Mouse (Mus musculus): ENCODE data around the gene Megf11.

Megf11 gene

DNA sequence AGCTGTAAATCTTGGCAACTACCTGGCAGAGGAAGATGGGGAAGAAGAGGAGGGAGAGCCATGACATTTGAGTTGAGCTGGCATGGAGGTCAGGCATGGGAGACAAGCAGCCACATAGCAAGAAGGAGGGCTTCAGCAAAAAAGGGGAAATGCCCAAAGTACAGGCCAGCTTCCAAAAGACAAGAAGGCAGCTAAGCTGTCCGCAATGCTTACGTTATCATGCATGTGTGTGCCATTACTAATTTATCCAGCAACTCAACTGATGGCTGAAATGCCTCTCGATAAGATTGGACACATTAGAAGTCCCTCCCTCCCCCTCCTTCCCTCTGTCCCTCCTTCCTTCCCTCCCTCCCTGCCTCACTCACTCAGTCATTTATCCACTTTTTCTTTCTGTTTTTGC lies 260.0 kb downstream of the Megf11 start:
- DNase-seq (ENCODE audit: low read depth, low spot score), result no peak

DNA sequence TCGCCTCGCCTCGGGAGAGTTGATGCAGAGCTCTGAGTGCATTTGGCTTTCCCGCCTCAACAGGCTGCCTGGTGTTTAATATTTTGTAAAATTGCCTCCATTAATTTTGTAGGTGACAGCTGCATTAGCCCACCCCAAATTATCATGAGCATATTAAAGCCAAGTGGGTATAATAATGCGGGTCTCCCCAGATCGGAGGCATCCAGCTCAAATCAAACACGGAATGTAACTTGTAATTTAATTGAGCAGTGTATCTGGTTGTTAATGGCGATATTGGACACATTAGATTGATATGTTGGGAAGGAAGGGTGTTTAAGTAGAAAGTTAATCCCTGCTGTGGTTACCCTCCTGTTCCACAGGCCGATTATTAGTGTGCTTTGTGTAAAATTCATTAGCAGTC lies 264.0 kb downstream of the Megf11 start:
- no peak for DNase-seq (ENCODE audit: low read depth, low spot score)

DNA sequence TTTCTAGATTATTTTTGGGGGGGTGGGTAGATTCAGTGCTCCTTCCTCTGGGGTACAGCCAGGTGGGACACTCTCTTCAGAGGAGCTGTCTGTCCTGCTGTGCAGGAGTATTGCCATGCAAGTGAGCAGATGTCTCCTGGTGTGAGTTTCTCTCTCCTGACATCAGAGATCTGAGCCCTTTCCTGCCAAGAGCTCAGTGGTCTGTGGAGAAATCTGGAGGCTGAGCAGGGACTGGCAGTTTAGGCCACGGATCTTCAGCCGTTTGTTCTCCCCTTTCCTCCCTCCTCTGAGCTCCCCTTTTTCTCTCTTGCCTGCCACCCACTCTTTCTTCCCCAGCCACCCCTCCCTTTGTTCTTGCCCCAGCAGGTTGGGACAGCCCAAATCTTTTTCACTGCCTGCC lies 264.5 kb downstream of the Megf11 start:
- DNase-seq (ENCODE audit: low read depth, low spot score), result no peak

DNA sequence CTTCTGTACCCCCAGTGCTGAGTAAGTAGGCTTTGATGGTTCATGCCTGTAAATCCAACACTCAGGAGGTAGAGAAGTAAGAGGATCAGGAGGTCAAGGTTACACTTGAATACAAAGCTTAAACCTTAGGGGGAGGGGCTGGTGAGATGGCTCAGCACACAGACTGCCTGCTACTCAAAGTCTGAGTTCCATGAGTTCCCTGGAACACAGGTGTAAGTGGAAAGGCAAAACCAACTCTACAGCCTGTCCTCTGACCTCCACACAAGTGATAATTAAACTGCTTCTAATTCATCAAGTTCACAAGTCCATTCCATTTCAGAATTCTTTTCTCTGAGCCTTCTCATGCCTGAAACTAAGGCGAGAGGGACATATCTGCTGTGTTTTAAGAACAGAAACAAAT lies 265.8 kb downstream of the Megf11 start:
- DNase-seq (ENCODE audit: low read depth, low spot score), result no peak

DNA sequence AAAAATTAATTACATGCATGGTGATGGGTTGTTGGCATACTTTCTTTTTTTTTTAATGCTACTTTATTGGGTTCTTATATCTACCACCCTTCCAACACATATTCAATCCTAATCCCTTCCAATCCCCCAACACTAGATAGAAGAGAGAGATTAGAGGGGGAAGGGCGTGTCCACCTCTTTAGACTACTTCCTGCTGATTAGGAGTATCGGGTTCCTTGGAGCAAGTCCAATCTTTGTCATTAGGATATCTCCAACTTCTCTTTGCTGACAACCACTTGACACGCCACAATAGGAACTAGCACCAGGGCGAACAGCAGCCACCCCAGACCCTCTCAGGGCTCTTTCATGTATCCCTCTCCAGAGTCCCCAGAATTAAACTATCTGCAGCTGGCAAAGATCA lies 266.3 kb downstream of the Megf11 start:
- no peak for DNase-seq (ENCODE audit: low read depth, low spot score)

DNA sequence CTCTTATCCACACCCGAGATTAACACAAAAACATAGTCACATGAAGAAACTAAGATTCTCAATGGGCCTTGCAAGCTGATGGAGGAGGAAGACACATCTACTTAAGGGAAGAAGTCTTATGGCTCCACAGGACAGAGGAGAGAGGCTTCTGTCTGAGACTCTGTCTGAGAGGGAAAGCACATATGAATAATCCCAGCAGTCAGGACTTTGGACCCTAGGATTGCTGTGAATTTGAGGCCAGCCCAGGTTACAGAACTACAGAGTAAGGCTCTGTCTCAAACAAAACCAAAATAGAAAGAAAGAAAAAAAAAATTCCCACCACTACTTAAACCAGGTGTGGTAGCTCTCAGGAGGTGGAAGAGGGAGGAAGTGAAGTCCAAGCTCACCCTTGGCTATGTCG lies 266.7 kb downstream of the Megf11 start:
- DNase-seq (ENCODE audit: low read depth, low spot score), result no peak

DNA sequence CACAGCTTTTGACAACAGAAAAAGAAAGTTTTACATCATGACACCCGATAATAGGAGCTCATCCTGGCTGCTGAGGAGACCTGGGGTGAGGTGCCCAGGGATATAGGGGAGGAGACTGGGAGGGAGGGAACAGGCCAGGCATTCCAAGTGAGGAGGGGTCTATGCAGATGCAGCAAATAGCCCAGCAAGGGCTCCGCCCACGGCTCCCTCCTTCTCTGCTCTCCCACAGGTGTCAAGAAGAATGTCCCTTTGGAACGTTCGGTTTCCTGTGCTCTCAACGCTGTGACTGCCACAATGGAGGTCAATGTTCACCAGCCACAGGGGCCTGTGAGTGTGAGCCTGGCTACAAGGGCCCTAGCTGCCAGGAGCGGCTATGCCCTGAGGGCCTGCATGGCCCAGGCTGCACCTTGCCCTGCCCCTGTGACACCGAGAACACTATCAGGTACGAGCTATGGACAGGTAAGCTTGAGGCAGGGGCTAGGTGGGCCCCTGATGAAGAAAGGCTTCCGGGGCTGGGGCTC lies 267.5 kb downstream of the Megf11 start:
- DNase-seq (ENCODE audit: low read depth, low spot score), result no peak

DNA sequence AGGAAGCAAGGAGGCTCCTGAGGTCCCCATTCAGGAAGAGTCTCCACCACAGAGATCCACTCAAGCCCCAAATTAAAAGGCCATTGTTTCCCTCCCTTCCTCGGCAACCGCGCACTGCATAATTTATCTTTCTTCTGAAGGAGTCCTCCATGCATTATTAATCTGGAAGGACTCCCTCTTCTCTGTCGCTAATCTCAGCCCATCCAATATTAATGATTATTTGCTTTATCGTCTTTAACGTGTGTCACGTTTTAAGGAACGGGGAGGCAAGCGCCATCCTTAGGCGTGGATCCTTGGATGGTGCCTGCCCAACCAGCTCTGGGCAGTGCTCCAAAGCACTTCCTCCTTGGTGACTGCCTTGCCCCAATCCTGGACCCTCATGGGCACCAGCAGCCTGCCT lies 269.3 kb downstream of the Megf11 start:
- DNase-seq (ENCODE audit: low read depth, low spot score), result no peak

DNA sequence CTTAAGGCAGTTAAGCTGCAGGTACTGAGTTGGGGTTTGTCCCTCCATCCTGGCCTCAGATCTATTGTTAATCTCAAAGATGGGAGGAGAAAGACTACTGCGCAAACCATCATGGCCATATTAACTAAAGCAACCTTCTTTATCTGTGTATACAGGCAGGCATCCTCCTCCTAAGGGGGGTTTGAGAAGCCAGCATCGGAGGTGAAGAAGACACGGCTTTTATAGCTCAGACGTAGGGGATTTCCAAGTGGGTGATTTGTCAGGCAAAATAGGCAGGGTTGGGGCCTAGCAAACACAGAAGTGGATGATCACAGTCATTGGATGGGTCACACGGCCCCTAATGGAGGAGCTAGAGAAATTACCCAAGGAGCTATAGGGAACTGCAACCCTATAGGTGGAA lies 271.2 kb downstream of the Megf11 start:
- DNase-seq (ENCODE audit: low read depth, low spot score), result no peak

DNA sequence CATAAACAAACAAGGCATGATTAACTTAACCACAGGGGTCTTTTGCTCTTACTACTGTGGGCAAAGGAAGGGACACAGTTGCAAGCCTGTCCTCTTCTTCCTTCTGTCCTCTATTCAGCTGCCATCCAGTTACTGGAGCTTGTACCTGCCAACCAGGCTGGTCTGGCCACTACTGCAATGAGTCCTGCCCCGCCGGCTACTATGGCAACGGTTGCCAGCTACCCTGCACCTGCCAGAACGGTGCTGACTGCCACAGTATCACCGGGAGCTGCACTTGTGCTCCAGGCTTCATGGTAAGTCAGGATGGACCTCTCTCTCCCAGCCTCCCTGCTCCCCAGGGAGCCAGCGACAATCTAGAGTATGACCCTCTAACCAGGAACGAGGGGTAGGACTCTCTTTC lies 274.8 kb downstream of the Megf11 start:
- DNase-seq (ENCODE audit: low read depth, low spot score), result no peak

DNA sequence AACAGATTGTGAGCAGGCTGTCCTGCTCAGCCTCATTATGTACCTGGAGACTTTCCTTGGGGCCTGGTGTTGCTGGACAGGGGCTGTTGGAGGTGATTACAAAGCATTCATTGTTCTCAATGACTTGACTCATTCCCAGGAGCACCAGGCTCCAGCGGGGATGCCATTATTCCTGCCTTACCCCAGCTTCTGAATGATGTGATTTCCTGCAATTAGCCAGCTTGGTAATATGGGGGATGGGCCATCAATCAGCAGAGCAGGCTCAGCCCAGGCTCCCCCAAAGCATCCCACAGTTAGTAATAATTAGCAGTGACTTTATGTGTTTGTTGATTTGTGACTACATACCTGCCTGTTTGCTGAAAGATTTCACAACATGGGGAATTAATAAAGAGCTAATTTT lies 279.2 kb downstream of the Megf11 start:
- no peak for DNase-seq (ENCODE audit: low read depth, low spot score)

DNA sequence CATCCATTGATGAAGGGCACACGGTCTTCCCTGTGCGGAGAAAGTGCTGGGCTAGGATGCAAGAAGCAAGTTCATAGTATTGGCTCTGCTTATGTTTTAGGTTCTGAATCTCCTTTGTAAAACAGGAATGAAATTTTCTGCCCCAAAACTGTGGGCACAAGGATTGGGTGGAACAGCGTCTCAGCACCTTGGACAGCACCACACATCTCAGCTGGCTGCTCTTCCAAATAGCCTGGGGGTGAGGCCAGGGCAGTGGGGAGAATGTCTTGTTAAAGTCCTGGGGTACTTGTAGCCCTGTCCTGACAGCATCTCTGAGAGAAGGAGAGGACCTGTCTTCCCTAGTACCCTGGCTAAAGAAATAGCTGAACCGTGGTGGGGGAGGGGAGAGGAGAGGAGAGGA lies 281.1 kb downstream of the Megf11 start:
- no peak for DNase-seq (ENCODE audit: low read depth, low spot score)

DNA sequence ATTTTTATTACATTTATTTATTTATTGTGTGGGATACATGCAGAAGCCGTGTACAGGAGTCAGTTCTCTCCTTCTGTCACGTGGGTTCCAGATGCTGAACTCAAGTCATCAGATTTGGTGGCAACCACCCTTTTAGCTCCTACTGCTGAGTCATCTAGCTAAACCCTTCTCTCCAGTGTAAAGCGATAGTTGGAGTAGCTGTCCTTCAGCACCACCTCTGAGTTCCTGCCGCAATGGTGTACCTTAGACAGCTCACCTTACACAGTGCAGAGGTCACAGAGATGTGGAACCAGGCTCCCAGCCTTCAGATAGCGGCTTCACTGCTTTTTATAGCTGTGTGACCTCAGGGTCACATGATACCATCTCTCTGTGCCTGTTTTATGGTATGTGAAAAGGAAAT lies 282.1 kb downstream of the Megf11 start:
- DNase-seq (ENCODE audit: low read depth, low spot score), result peak; percentile 52

DNA sequence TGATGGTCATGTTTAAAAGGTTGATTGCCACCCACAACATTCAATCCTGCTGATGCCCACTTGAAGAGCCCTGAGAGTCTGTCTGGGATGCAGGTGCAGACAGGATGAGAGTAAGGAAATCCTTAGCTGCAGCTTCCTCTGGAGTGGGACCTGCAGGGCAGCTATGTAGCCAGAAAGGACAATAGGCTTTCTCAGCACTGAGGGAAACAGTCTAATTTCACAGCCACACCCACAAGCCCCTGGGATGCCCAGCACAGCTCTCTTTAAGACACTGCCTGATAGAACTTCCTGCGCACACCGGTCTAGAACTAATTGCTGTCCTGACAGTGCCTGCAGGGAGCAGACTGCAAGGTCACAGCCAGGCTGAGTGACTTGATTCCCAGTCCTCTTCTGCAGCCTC lies 282.6 kb downstream of the Megf11 start:
- no peak for DNase-seq (ENCODE audit: low read depth, low spot score)

DNA sequence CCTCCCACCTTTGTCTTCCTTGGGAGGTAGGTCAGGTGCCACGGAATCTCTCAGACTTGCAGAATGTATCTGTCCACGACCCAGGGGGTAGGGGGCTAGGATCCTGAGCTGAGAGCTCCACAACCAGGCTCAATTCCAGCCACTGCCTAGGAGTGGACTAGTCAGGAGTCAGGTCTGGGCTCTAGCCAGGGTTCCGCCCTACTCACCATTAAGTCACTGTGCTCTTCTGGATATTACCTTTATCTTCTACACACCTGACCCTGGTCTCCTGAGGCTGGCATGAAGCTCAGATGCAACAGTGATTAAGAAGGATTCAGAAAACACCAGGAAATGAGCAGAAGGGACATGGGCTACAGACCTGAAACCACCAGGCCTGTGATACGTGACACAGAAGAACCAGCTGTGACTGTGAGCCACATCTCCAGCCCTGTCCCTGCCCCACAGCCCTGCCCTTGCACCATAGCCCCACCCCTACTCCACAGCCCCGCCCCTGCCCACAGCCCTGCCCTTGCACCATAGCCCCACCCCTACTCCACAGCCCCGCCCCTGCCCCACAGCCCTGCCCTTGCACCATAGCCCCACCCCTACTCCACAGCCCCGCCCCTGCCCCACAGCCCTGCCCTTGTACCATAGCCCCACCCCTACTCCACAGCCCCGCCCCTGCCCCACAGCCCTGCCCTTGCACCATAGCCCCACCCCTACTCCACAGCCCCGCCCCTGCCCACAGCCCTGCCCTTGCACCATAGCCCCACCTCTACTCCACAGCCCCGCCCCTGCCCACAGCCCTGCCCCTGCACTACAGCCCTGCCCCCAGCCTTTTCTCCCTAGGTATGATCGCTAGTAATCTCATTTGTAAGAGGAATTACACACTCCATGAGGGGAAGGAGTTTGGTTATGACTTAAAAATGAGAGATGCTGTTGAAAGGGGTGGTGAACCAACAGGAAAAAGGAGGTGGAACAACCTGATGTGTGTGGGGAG lies 286.2 kb downstream of the Megf11 start:
- DNase-seq (ENCODE audit: low read depth, low spot score), result peak; percentile 29

DNA sequence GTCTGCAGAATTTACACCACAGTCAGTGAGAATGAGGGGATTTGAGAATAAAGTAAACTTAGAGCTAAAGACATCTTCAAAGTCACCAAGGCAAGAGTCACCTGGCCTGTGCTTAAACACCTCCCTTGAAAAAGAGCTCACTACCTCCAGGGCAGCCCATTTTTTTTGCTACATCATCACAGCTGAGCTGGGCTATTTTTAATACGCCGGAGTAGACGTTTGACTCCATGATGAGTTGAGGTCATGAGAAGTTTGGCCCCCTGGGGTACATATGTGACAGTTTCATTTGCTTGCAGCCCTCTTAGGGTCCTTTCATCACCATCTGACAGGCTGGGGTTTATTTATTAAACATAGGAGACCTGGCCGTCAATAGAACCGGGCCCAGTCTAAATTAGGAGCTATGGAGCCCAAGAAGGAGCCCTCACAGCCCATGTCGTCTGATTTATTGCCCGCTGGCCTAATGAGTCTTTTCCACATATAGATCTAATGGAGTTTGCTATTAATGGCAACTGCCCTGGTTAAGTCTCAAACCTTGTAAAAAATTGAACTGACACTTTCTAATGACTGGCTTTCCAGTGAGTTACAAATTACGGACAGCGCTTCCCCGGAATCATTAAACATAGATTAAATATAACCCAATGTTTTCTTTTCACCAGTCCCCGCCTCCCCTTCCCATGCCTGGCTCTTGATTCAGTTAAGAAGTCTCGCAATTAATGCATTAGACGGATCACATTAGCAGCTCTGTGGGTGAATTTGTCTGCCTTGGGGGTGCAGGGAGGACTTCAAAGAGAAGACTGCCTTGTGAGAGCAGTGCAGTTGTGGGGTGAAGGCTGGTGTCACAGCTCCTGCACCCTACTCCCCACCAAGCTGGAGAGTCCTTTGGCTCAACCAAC lies 301.9 kb downstream of the Megf11 start:
- no peak for DNase-seq (ENCODE audit: low read depth, low spot score)

DNA sequence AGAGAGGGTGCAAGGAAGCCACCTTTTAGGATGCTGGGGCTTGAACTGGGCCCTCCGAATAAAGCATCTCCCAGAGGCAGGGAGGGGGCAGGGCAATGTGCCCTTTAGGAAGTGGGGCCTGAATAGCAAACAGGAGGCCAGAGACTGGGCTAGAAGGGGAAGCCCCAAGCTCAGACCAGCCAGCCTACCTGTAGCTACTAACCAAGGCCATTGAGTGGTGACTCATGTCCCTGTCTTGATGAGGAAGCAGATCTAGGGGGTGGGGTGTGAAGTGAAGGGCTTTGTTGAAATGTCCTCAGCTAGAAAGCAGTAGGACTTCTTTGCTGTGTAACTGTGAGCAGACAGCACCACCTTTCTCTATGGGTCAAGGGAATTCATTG lies 302.6 kb downstream of the Megf11 start:
- DNase-seq (ENCODE audit: low read depth, low spot score), result no peak

DNA sequence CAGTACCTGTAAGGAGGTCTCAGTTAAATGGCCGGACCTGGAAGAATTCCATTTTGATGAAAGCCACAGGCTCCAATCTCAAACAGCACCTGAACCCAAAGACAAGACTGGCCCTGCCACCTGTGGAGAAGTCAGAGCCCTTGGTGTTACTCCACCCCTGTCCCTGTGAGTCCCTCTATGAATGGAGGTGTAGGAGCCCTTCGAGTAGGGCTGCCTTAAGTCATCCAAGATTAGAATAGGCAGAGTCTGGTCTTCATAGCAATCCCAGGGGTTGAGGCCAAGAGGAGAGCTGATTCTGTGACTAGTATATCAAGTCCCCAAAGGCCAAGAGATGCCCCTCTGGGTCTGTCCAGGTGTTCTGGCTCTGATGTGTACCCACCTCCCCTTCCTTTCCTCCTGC lies 305.3 kb downstream of the Megf11 start:
- DNase-seq (ENCODE audit: low read depth, low spot score), result no peak

DNA sequence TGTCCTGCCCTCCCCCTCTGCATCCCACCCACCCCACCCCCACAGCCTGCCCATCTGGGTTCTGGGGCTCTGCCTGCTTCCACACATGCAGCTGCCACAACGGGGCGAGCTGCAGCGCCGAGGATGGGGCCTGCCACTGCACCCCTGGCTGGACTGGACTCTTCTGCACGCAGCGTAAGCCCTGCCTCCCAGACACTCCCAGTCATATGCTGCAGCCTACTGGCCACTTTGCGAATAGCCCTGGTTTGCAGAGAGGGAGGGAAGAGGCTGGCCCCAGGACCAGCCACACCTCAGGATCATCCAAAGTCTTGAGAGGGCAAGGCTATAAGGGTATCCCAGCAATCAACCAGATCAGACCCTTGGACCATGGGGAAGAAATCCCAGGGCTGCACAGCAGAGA lies 305.8 kb downstream of the Megf11 start:
- DNase-seq (ENCODE audit: low read depth, low spot score), result no peak

DNA sequence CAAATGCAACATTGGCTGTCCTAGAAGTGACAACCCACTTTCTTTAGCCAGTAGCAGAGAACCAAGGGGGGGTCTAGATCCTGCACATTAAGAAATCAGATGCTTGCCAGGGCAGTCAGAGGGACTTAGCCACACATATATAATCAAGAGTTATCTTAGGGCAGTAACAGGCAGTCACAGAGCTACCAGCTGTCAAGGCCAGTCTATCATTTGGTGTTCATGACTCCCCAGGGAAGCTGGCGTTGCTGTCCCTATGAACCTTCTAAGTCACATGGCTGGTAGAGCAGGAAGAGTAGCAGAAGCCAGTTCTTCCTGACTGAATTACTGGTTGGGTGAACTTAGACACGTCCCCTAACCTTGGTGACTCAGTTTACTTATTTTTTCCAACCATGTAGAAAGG lies 307.7 kb downstream of the Megf11 start:
- no peak for DNase-seq (ENCODE audit: low read depth, low spot score)

DNA sequence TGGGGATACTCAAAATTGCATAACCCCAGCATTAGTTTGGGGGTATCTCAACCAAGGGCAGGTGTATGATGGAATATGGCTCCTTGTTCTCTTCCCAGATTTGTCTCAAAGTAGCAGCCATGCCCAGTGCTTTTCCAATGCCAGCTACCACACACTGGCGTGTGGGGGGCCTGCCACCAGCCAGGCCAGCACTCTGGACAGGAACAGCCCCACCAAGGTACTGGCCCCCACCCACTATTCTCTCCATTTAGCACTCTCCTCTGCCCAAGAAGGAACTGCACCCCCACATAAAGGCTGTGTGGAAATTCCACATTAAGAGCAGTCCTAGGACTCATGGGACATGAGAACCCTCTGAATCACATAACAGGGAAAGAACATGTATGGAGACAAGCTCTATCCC lies 309.8 kb downstream of the Megf11 start:
- no peak for DNase-seq (ENCODE audit: low read depth, low spot score)

DNA sequence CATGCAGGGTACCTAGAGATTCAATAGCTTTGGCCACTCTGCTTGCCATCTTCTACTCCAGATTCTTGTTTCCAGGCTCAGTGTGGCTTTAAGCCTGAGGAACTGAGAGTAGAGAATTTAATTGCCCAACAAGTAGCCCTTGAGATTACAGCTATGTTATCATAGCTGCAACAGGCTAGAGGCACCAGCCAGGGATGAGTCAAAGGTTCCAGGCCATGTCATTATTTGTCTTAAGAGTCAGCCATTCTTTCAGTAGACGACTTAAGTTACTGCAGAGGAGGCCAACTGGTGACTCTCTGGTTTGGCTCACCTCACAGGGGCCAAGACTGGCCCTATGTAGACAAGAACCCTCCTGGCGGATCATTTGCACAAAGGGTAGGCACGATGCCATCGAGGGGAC lies 311.0 kb downstream of the Megf11 start:
- DNase-seq (ENCODE audit: low read depth, low spot score), result no peak

DNA sequence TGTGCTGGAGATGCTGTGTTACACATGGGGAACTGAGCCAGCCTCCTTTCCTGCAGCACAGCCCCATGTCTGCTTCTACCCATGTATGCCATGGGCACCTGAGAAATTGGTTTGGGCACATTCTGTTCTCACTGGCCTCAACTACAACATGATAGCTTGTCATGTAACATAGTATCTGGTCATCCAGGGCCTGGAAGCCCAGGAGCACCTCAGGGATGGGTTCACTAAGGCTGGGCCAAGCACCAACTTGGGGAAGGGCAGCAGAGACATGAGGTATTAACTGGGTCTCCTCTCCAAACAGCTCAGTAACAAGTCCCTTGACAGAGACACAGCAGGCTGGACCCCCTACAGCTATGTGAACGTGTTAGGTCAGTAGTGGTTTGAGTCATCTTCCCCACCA lies 311.6 kb downstream of the Megf11 start:
- no peak for DNase-seq (ENCODE audit: low read depth, low spot score)
